Mouse (Mus musculus): ENCODE measurements around the gene Adamts18.

- TF ChIP-seq CTCF (IDR thresholded peaks at IDR 0.05; ENCODE audit: control insufficient read depth, insufficient read depth, insufficient replicate concordance, low read depth, low read length) (no peak), POLR2A (IDR thresholded peaks at IDR 0.05; ENCODE audit: control insufficient read depth, low read depth, low read length) (no peak)
These were observed 35.5 kb upstream of the Adamts18 start for GRCm38 (mm10) chr8:113883994-113884393.

Data from testis, adult 2 months (tissue).